Mouse (Mus musculus) erythroblast, adult 5-6 weeks (primary cell): ENCODE results near the gene Bmt2. TPM values are rescaled to one million over a fixed set of nuclear protein-coding genes. Genes with fewer than 3 reads are reported as not detected.

ENCODE experiments used
- ATAC-seq: replicated peaks from 2 replicates; pipeline ENCODE4 v1.8.0; 2016; ENCODE audit warnings: moderate number of reproducible peaks, mild to moderate bottlenecking, moderate TSS enrichment, inconsistent platforms; ENCODE audit not compliant: poor library complexity, low FRiP score, severe bottlenecking
- total RNA-seq, 2 experiments: library from RNA; stranded (forward) in 1 of 2; stranded (reverse) in 1 of 2; fragments of 150-400 nt in 1 of 2; fragments of 200-764, 138-1000 nt in 1 of 2; gene quantifications; 2 replicates each; pipeline versions ENCODE4 v1.2.3 to v1.2.4; 2015 to 2017; ENCODE audit warnings: low replicate concordance in 2 of 2

Bmt2 gene
- total RNA-seq, 2 experiments from 2014 or later: 2.3 to 6.0 TPM

GRCm38 (mm10) chr6:13630607-13631006 is 47.2 kb downstream of the Bmt2 start:
- ATAC-seq: no peak

DNA sequence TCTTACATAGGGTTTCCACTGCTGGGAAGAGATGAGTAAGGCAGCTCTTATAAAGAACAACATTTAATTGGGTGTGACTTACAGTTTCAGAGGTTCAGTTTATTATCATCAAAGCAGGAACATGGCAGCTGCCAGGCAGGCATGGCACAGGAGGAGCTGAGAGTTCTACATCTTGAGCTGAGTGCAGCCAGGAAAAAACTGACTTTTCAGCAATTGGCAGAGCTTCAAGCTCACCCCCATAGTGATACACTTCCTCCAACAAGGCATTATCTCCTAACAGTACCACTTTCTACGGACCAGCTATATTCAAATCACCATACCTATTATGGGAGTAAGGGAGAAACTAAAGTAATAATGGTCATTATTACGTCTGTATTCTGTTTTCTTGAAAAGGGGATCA is 58.1 kb downstream of the Bmt2 start:
- no peak for ATAC-seq

DNA sequence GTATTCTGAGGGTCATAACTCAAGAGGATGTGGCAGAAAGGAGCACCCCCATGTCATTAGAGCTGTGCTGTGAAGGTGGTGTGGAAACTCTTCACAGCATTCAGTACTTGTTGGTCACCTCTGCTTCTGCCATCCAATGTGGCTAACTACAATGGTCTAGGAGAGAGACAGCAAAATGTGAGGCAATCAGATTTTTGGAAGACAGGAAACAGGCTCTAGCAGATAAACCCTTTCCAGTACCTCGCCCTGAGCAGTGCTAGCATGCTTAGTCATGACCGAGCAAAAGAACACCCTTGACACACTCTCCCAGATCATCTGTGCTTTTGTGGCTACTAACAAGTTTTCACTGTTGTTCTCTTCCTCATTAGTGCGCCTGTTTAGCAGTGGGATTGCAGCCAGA is 60.7 kb downstream of the Bmt2 start:
- no peak for ATAC-seq

GRCm38 (mm10) chr6:13614568-13614967 is 63.2 kb downstream of the Bmt2 start:
- no peak for ATAC-seq

DNA sequence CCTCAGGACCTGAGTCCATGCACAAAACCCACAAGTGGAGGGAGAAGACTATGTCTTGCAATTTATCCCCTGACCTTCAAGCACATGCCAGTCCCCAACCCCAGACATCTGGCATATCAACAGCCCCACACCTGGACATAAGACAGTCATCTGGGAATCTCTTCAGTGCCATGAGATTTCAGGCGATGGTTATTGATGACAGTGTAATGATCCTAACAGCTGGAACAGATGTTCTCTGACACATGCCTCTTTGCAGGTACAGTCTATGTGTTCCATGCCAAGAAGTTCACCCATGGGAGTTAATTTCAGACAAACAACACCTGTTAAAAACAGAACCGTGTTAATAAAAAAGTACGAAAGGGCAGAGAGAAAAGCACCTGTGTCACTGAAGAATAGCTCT is 64.1 kb downstream of the Bmt2 start:
- ATAC-seq: no peak

DNA sequence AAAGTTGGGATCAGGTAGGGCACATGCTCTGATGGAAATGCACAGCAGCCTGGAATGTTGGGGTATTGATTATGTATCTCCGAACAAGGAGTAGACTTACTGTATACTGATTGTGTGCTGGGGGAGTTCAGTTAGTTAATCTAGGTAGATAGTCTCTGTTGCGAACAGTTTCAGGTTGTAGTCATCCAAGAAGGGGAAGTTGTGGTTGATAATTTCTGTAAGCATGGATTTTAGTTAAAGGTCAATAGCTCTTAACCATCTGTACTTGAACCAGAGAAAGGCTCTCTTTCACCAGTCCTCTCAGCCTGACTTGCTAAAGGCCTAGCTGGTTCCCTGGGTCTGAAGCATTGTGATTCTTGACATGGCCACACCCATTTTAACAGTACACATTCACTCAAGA is 66.9 kb downstream of the Bmt2 start:
- ATAC-seq: no peak

GRCm38 (mm10) chr6:13609353-13610140 is 68.2 kb downstream of the Bmt2 start:
- ATAC-seq: no peak

GRCm38 (mm10) chr6:13607621-13608493 is 69.9 kb downstream of the Bmt2 start, which contains the start of gene Tmem168:
Gene Tmem168 (minus strand): TSS chr6:13608100.
- ATAC-seq: peak; percentile 97

DNA sequence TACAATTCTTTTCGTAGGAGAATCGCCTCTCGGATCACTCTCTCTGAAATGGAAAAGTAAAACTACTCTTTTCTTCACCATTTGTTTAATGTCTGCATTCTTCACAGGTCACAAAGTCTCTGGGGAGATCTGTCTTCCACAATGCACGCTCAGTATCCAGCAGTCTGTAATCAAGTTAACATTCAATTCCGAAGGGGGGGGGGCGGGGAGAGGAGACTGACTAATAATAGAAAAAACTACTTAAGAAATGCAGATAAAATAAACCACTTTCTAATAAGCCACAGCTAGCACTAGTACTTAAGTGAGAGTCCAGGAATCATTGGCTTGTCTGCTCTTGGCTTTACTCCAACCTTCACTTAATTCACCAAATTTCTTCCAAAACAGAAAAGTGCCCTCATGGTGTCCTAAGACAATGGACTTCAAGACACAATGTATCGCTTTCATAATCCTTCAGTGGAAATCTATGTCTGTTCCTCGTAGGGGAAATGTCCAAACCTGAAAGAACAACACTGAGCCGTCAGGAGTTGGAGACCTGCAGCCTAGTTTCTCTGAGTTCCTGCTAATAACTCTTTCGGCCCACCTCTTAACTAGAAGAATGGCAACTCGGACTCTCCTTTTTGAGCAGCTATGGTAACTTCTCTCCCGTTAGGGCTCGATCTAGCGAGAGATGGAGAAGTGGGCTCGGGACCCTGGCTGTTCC is 70.7 kb downstream of the Bmt2 start:
- ATAC-seq: peak; percentile 53

DNA sequence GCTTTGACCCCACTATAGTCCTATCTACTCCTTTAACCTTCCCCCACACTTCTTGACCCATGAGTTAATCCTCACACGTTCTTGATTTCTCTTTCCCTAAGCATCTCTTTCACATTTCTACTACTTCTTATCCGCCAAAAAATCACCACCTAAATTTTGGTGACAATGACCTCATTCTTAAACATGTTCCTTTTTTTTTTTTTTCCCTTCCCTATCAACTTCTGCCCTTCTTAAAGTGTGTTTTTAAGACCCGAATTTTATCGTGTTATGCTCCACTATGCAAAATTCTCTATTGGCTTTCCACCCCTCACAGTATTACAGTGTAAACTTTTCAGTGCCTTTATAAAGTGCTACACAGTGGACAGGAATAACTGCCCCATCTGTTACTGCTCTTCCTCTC is 71.4 kb downstream of the Bmt2 start:
- ATAC-seq: no peak

- no peak for ATAC-seq
Measured at GRCm38 (mm10) chr6:13603134-13603533, 74.6 kb downstream of the Bmt2 start.

DNA sequence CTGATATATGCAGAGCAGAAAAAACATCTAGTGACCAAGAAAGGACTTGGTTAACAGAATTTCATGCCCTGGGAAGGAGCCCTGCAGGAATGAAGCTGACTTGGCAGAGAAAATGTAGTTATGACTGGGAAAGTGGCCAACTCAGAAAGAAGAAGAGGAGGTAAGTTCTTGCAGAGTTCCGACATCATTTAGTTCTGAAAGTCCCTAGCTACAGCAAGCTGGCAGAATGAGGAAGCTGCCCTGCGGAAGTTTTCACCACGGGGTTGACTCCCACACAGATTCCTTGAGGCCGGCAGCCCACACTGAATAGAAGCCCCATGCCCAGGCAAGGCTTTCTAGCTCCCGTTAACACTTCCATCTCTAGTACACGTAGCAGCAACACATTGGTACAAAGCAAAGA is 76.2 kb downstream of the Bmt2 start:
- no peak for ATAC-seq

DNA sequence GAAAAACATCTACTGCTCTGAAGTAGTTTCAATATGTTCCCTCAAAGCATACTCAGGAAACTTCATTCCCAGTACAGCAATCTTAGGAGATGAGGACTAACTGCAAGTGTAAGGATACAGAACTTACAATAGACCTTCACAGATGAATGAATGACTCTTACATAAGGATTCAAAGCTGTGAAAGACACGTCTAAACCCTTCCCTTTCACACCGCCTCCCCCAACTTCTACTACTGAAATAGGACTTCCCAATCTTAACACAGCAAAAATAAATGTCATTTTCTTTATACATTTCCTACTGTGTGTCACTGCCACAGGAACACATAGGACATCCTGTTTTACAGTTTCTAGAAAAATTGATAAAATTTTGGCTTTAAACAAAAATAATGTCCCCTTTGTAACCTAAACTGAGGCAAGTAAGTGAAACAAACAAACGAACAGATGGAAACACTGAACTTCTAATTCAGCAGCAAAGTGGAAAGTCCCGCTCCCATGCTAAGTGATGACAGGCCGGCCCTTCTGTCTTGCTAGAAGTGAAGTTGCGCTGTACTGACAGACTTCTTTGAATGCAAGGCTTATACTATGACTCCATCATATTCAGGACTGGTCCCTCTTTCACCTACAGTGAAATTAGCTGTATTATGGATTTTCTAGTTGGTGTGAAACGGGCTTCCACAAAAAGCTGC is 79.4 kb downstream of the Bmt2 start:
- ATAC-seq: no peak

- no peak for ATAC-seq
Measured at GRCm38 (mm10) chr6:13592729-13593345, 84.9 kb downstream of the Bmt2 start.

DNA sequence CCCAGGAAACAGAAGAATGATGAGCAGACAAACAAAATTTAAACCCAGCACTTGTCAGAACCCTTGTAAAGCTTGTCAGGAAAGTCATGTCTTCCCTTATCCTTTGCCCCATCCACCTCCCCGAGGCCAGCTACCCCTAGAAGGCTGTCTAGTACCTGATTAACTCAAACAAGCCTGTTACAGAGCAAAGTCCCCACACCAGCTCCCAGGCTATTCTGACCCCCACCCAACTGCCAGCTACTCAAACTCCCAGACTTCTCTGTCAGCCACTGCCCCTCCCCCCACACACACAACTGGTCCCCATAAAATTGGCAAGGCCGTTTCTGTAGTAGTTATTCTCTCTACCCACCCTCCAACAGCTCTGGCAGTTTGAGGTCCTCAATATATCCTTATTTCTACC is 91.2 kb downstream of the Bmt2 start:
- no peak for ATAC-seq

GRCm38 (mm10) chr6:13586154-13586553 is 91.6 kb downstream of the Bmt2 start:
- ATAC-seq: no peak

GRCm38 (mm10) chr6:13584788-13585187 is 93.0 kb downstream of the Bmt2 start:
- ATAC-seq: no peak

DNA sequence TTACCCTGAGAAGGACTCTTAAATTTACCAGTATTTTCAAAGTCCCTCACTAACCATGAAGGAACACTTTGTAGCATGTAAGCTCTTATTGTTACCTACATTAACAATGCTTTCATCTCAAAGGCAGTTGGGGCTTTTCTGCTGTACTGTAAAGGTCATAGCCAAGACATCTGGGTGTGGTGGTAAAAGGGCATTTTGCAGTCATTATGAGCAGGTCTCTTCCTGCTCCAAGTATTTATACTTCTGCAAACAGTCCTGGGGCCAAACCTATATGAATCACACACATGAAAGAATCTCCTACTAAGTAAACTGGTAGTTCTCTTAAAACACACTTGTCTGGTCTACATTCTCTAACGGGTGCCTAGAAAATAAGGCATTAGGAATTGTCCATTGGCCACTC is 95.7 kb downstream of the Bmt2 start:
- no peak for ATAC-seq
